Mouse (Mus musculus): ENCODE measurements at regions not wholly inside any gene's neighbourhood (a gene's known extent, or its start where the extent isn't known, plus 50 kb on each side); places are given as distances from the start of the nearest gene placed in this dataset.

DNA sequence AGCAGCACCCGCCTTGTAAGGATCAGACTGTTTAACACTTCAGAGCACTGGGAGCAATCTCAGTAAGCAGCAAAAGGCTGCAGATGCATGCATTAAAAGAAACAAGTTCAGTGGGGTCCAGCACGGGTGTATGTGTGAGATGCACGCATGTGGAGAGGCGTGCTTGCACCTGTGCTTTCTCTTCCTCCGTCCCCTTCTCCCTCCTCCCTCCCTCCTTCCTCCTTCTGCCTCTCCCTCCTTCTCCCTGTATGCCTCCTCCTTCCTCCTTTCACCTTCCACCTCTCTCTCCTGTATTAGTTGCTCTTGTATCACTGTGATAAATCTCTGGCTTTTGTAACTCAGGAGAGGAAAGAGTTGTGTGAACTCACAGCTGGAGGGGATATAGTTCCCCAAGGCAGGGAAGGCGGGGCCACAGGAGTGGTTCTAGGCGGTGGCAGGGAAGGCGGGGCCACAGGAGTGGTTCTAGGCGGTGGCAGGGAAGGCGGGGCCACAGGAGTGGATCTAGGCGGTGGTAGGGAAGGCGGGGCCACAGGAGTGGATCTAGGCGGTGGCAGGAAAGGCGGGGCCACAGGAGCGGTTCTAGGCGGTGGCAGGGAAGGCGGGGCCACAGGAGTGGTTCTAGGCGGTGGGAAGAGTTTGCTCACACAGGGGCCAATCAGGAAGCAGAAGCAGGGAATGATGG lies 96.2 kb upstream of the Eef2kmt start:
- WGBS: 3% methylated on average over 18 of the region's 18 CpGs
- peak; percentile 82 for DNase-seq
- H3K4me2 ChIP-seq: peak overlapping the region; percentile 29
- H3K36me3 ChIP-seq (ENCODE audit: insufficient read depth): no peaks in the 10 kb centered on the region
- H3K9me3 ChIP-seq (ENCODE audit: low read depth, low read length): no peaks in the 10 kb centered on the region
- H3K27me3 ChIP-seq (ENCODE audit: insufficient read depth, low read length): no peaks in the 10 kb centered on the region
- peak; percentile 87 for ATAC-seq (ENCODE audit: insufficient read depth)
- H3K4me3 ChIP-seq (ENCODE audit: low read depth, low read length): 0 out of 2 replicates have a peak overlapping the region, but pooled peaks have one; percentile 1
- no peak overlapping the region for H3K27ac ChIP-seq (ENCODE audit: low read depth)
- no peak for TF ChIP-seq CTCF (IDR thresholded peaks at IDR 0.05; ENCODE audit: low read depth)
- H3K4me1 ChIP-seq (ENCODE audit: insufficient read depth): no peaks in the 10 kb centered on the region
- no peak overlapping the region for H3K9ac ChIP-seq

DNA sequence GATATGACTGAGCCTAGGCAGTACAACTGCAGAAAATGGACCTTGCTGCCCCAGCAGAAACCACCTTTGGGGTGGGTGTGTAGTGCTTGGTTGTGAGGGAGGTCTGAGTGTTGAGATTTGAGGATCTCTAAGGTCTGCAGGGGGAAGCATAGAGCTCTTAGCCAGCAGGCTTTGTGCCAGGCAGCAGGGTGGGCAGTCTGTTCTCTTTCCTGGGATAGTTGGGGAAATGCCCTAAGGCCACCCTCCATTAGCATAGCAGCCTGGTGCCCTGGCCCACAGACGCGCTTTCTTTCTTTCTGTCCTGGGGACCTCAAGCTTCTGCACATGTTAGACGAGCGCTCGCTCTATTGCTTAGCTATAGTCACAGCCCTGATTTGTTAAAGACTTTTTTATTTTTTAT lies 91.4 kb upstream of the Eef2kmt start:
- 86% methylated on average over 5 of the region's 5 CpGs for WGBS
- DNase-seq (no peak), ATAC-seq (ENCODE audit: insufficient read depth) (no peak)
- Histone ChIP-seq H3K27ac (ENCODE audit: low read depth) (no peak overlapping the region), H3K27me3 (ENCODE audit: insufficient read depth, low read length) (no peaks in the 10 kb centered on the region), H3K4me2 (no peak overlapping the region), H3K4me1 (ENCODE audit: insufficient read depth) (no peaks in the 10 kb centered on the region), H3K9ac (no peak overlapping the region), H3K4me3 (ENCODE audit: low read depth, low read length) (no peak overlapping the region), H3K36me3 (ENCODE audit: insufficient read depth) (no peaks in the 10 kb centered on the region), H3K9me3 (ENCODE audit: low read depth, low read length) (no peaks in the 10 kb centered on the region)
- TF ChIP-seq CTCF (IDR thresholded peaks at IDR 0.05; ENCODE audit: low read depth): no peak

DNA sequence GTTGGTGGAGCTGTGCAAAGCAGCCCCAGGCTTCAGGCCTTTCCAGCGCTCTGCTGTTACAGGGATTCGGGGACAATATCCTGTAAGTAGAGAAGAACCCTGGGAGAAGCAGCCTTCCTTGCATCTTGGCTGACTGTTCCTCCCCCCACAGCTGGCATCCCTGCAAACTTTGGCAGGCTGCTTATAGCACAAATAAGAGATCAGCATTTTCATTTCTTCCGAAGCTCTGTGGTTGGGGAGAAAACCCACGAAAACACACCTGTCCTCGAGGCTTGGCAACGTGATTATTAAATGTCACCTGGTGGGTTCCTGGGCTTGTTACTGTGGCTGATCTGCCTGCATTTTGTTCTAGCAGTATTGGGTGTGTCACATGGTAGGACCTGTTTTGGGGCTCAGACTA lies 86.5 kb upstream of the Eef2kmt start:
- H3K4me3 ChIP-seq (ENCODE audit: low read depth, low read length): no peak overlapping the region
- H3K27ac ChIP-seq (ENCODE audit: low read depth): no peak overlapping the region
- no peak for TF ChIP-seq CTCF (IDR thresholded peaks at IDR 0.05; ENCODE audit: low read depth)
- ATAC-seq (ENCODE audit: insufficient read depth): no peak
- no peak overlapping the region for H3K9ac ChIP-seq
- H3K36me3 ChIP-seq (ENCODE audit: insufficient read depth): no peaks in the 10 kb centered on the region
- H3K4me2 ChIP-seq: no peak overlapping the region
- H3K4me1 ChIP-seq (ENCODE audit: insufficient read depth): no peaks in the 10 kb centered on the region
- no peak for DNase-seq
- no peaks in the 10 kb centered on the region for H3K27me3 ChIP-seq (ENCODE audit: insufficient read depth, low read length)
- H3K9me3 ChIP-seq (ENCODE audit: low read depth, low read length): no peaks in the 10 kb centered on the region
- WGBS: 82% methylated on average over 6 of the region's 6 CpGs

DNA sequence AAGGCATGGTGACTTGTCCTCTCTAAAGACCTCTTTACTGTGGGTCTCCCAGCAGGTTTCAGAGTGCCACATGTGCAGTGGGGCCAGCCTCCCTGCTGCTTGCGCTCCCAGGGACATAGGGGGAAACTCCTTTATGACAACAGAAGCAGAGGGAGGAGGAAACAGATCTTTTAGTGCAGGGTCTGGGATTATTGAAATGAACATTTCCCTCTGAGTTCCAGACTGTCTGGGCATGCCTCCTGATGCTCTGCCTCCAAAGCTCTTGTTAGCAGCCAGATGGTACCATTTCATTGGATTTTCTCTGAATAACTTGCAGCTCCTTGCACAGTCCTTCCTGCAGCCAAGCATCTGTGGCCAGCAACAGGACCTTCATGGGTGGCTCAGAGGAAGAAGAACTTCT lies 60.5 kb upstream of the Eef2kmt start:
- H3K27me3 ChIP-seq (ENCODE audit: insufficient read depth, low read length): no peaks in the 10 kb centered on the region
- DNase-seq: no peak
- no peaks in the 10 kb centered on the region for H3K4me1 ChIP-seq (ENCODE audit: insufficient read depth)
- H3K27ac ChIP-seq (ENCODE audit: low read depth): no peak overlapping the region
- no peak overlapping the region for H3K4me3 ChIP-seq (ENCODE audit: low read depth, low read length)
- no peak overlapping the region for H3K4me2 ChIP-seq
- ATAC-seq (ENCODE audit: insufficient read depth): no peak
- WGBS: 86% methylated on average over 1 of the region's 1 CpGs
- no peak overlapping the region for H3K9ac ChIP-seq
- TF ChIP-seq CTCF (IDR thresholded peaks at IDR 0.05; ENCODE audit: low read depth): no peak
- H3K9me3 ChIP-seq (ENCODE audit: low read depth, low read length): no peaks in the 10 kb centered on the region
- no peaks in the 10 kb centered on the region for H3K36me3 ChIP-seq (ENCODE audit: insufficient read depth)

GRCm38 (mm10) chr16:5313261-5313660 lies 57.5 kb upstream of the Eef2kmt start:
- 78% methylated on average over 6 of the region's 6 CpGs for WGBS
- Histone ChIP-seq H3K9me3 (ENCODE audit: low read depth, low read length) (no peaks in the 10 kb centered on the region), H3K9ac (no peak overlapping the region), H3K4me1 (ENCODE audit: insufficient read depth) (no peaks in the 10 kb centered on the region), H3K4me2 (no peak overlapping the region), H3K27ac (ENCODE audit: low read depth) (no peak overlapping the region), H3K36me3 (ENCODE audit: insufficient read depth) (no peaks in the 10 kb centered on the region), H3K4me3 (ENCODE audit: low read depth, low read length) (no peak overlapping the region), H3K27me3 (ENCODE audit: insufficient read depth, low read length) (no peaks in the 10 kb centered on the region)
- TF ChIP-seq CTCF (IDR thresholded peaks at IDR 0.05; ENCODE audit: low read depth): no peak
- ATAC-seq (ENCODE audit: insufficient read depth): no peak
- DNase-seq: no peak

DNA sequence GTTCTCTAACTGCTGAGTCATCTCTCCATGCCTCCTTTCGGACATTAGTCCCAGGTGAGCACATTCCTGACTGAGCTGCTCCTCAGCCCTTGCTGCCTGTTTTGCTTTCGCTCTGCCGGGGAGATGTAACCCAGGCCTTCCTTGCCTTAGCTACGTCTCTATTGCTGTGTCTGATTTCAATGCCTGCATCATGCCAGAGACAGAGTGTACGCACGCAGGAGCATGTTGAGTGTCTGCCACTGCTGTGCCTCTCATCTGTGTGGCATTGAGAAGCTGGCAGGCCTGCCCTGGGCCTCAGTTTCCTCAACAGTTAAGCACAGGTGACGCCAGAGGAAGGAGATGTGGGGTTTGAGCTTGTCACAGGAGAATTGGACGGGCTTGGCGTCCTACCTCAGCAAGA lies 55.7 kb upstream of the Eef2kmt start:
- no peak overlapping the region for H3K4me2 ChIP-seq
- DNase-seq (no peak), ATAC-seq (ENCODE audit: insufficient read depth) (no peak)
- TF ChIP-seq CTCF (IDR thresholded peaks at IDR 0.05; ENCODE audit: low read depth): no peak
- H3K9me3 ChIP-seq (ENCODE audit: low read depth, low read length): no peaks in the 10 kb centered on the region
- H3K27ac ChIP-seq (ENCODE audit: low read depth): no peak overlapping the region
- H3K4me3 ChIP-seq (ENCODE audit: low read depth, low read length): no peak overlapping the region
- H3K9ac ChIP-seq: no peak overlapping the region
- no peaks in the 10 kb centered on the region for H3K4me1 ChIP-seq (ENCODE audit: insufficient read depth)
- H3K27me3 ChIP-seq (ENCODE audit: insufficient read depth, low read length): peaks cover 14% of the 10 kb centered on the region; the same call in 1 of the 2 replicates
- no peaks in the 10 kb centered on the region for H3K36me3 ChIP-seq (ENCODE audit: insufficient read depth)
- WGBS: 79% methylated on average over 9 of the region's 9 CpGs

- Histone ChIP-seq H3K27me3 (ENCODE audit: insufficient read depth, low read length) (peaks cover 14% of the 10 kb centered on the region; the same call in 1 of the 2 replicates), H3K27ac (ENCODE audit: low read depth) (no peak overlapping the region), H3K4me3 (ENCODE audit: low read depth, low read length) (no peak overlapping the region), H3K9me3 (ENCODE audit: low read depth, low read length) (no peaks in the 10 kb centered on the region), H3K4me2 (no peak overlapping the region), H3K4me1 (ENCODE audit: insufficient read depth) (no peaks in the 10 kb centered on the region), H3K36me3 (ENCODE audit: insufficient read depth) (no peaks in the 10 kb centered on the region), H3K9ac (no peak overlapping the region)
- TF ChIP-seq CTCF (IDR thresholded peaks at IDR 0.05; ENCODE audit: low read depth): no peak
- ATAC-seq (ENCODE audit: insufficient read depth) (no peak), DNase-seq (no peak)
- WGBS: 82% methylated on average over 10 of the region's 10 CpGs
Observed at GRCm38 (mm10) chr16:5310736-5311135, 55.0 kb upstream of the Eef2kmt start.

Measured in lung, embryonic 14.5 days (tissue).